Comparison of ENCODE assay signal across 9 mouse cellular contexts in genomic region chr16:21769667-21770066, GRCm38 (mm10). TPM values are rescaled to one million over a fixed set of nuclear protein-coding genes. Genes with fewer than 3 reads are reported as not detected.
DNase-seq lines count a peak whose midpoint lies in the region; ATAC-seq and TF ChIP-seq lines count a peak whose summit lies in the region.
"Had no signal": no experiment of that assay in that cellular context is flagged by ENCODE, and none has a peak within 500 bp of the region (broad histone marks: within the 10 kb centered on the region; RNA-seq: fewer than 3 reads in every experiment).

No protein-coding gene starts in this region.

- TF ChIP-seq RAD21 in MEL (IDR thresholded peaks at IDR 0.05; ENCODE audit: low read depth, low read length), result peak; percentile 60

- ATAC-seq in CD4-positive, CD25-positive, alpha-beta regulatory T cell, adult 4 months, result no peak
- no peak for ATAC-seq in kidney, embryonic 14.5 days (ENCODE audit: low FRiP score, low TSS enrichment)

- H3K36me3 ChIP-seq in kidney, adult 2 months (ENCODE audit: control insufficient read depth, insufficient read depth, low read length), result peaks cover 7% of the 10 kb centered on the region
- H3K36me3 ChIP-seq in kidney, embryonic 14.5 days (ENCODE audit: control insufficient read depth, insufficient read depth, low read length), result no peaks in the 10 kb centered on the region
- no peaks in the 10 kb centered on the region for H3K36me3 ChIP-seq in MEL (ENCODE audit: control insufficient read depth in 1 of 2, insufficient read depth in 2 of 2, low read length in 2 of 2)
- H3K36me3 ChIP-seq: heart, embryonic 15.5 days had no signal

- DNase-seq in CD4-positive, CD25-positive, alpha-beta regulatory T cell, adult 2 months (ENCODE audit: low read depth, low spot score), result peak; percentile 43
- DNase-seq in kidney, adult 2 months, result peak; percentile 57
- peak; percentile 12 for DNase-seq in MEL (ENCODE audit: low read depth, low spot score)
- peak; percentile 37 for DNase-seq in lung, postnatal 25 days (ENCODE audit: low spot score)
- DNase-seq in spleen, postnatal 10 days (ENCODE audit: low spot score in 2 of 2), result no peak
- no peak for DNase-seq in layer of hippocampus, adult 8-10 months (ENCODE audit: low spot score in 2 of 2)

- no peak overlapping the region for H3K4me2 ChIP-seq in kidney, embryonic 14.5 days (replicated peaks; ENCODE audit: low read depth, low read length)
- H3K4me2 ChIP-seq: heart, embryonic 15.5 days had no signal

- no peaks in the 10 kb centered on the region for H3K27me3 ChIP-seq in kidney, adult 2 months (replicated peaks; ENCODE audit: control insufficient read depth, insufficient read depth, low read length)
- no peaks in the 10 kb centered on the region for H3K27me3 ChIP-seq in kidney, embryonic 14.5 days (ENCODE audit: control insufficient read depth, insufficient read depth, low read length)
- H3K27me3 ChIP-seq in MEL (ENCODE audit: control insufficient read depth in 1 of 2, insufficient read depth in 2 of 2, low read length in 2 of 2), result no peaks in the 10 kb centered on the region
- H3K27me3 ChIP-seq: heart, embryonic 15.5 days had no signal

- no peak for TF ChIP-seq POLR2A in kidney, adult 2 months (IDR thresholded peaks at IDR 0.05; ENCODE audit: low read depth, low read length)
- no peak for TF ChIP-seq POLR2A in MEL (IDR thresholded peaks at IDR 0.05; ENCODE audit: control insufficient read depth in 1 of 2, insufficient read depth in 1 of 2, low read depth in 1 of 2, low read length in 2 of 2, poor library complexity in 1 of 2)

- no peak for TF ChIP-seq EP300 in MEL (IDR thresholded peaks at IDR 0.05; ENCODE audit: low read depth in 1 of 2, low read length in 2 of 2)

- no peaks in the 10 kb centered on the region for H3K9me3 ChIP-seq in kidney, embryonic 14.5 days (ENCODE audit: control insufficient read depth, low read length)
- H3K9me3 ChIP-seq in MEL (replicated peaks; ENCODE audit: insufficient read depth, low read length), result no peaks in the 10 kb centered on the region
- H3K9me3 ChIP-seq: heart, embryonic 15.5 days had no signal

- no peak overlapping the region for H3K4me3 ChIP-seq in kidney, adult 2 months (ENCODE audit: insufficient read depth, low read depth, low read length)
- H3K4me3 ChIP-seq in kidney, embryonic 14.5 days (ENCODE audit: low read length), result no peak overlapping the region
- H3K4me3 ChIP-seq in MEL (ENCODE audit: control insufficient read depth in 1 of 2, insufficient read depth in 1 of 2, low read depth in 2 of 2, low read length in 2 of 2), result no peak overlapping the region
- H3K4me3 ChIP-seq: heart, embryonic 15.5 days had no signal

- no peak overlapping the region for H3K9ac ChIP-seq in kidney, embryonic 14.5 days (ENCODE audit: low read depth, low read length)
- no peak overlapping the region for H3K9ac ChIP-seq in MEL (ENCODE audit: control insufficient read depth, low read depth, low read length, poor library complexity, severe bottlenecking)
- H3K9ac ChIP-seq: heart, embryonic 15.5 days had no signal

- no peaks in the 10 kb centered on the region for H3K4me1 ChIP-seq in kidney, adult 2 months (ENCODE audit: control insufficient read depth, insufficient read depth, low read length)
- no peaks in the 10 kb centered on the region for H3K4me1 ChIP-seq in kidney, embryonic 14.5 days (ENCODE audit: control insufficient read depth, insufficient read depth, low read length)
- no peaks in the 10 kb centered on the region for H3K4me1 ChIP-seq in MEL (ENCODE audit: control insufficient read depth in 1 of 2, insufficient read depth in 2 of 2, low read length in 2 of 2)
- H3K4me1 ChIP-seq: heart, embryonic 15.5 days had no signal

- 73% methylated on average over 5 of the region's 5 CpGs for WGBS in kidney, adult 2 months
- 67% methylated on average over 5 of the region's 5 CpGs for WGBS in kidney, embryonic 14.5 days

- no peaks in the 10 kb centered on the region for H3K79me2 ChIP-seq in MEL (ENCODE audit: control insufficient read depth, insufficient read depth, low read length, poor library complexity)

- no peak overlapping the region for H3K27ac ChIP-seq in kidney, adult 2 months (ENCODE audit: insufficient read depth, low read depth, low read length)
- no peak overlapping the region for H3K27ac ChIP-seq in kidney, embryonic 14.5 days (ENCODE audit: low read depth, low read length)
- no peak overlapping the region for H3K27ac ChIP-seq in MEL (ENCODE audit: control insufficient read depth, low read depth, low read length)
- H3K27ac ChIP-seq: heart, embryonic 15.5 days had no signal

- TF ChIP-seq CTCF in kidney, adult 2 months (conservative IDR thresholded peaks at IDR 0.05; ENCODE audit: insufficient read depth, insufficient read length, low read depth, low read length), result peak; percentile 61
- TF ChIP-seq CTCF in MEL (IDR thresholded peaks at IDR 0.05 in 2 of 3, conservative IDR thresholded peaks at IDR 0.05 in 1 of 3; ENCODE audit: control insufficient read depth in 1 of 3, insufficient read depth in 1 of 3, low read depth in 2 of 3, low read length in 3 of 3, poor library complexity in 1 of 3, severe bottlenecking in 1 of 3), result peak in 2 of 3 experiments; percentile 13 to 46; a peak in 2 of 6 replicates

TF ChIP-seq in MEL, 35 proteins besides CTCF, POLR2A, EP300 and RAD21:
- TF ChIP-seq SMC3 (IDR thresholded peaks at IDR 0.05; ENCODE audit: low read depth, low read length), result peak; percentile 40
- TF ChIP-seq ZNF384 (IDR thresholded peaks at IDR 0.05; ENCODE audit: low read depth, low read length), result peak; percentile 7; the same call in 1 of the 2 replicates
- TF ChIP-seq USF1 (IDR thresholded peaks at IDR 0.05; ENCODE audit: low read depth, low read length), result no peak

RNA-seq across cellular contexts. Expression of gene Ehhadh, which starts 17.9 kb away (rescaled TPM):
- polyA plus RNA-seq in CD4-positive, CD25-positive, alpha-beta regulatory T cell, adult 4 months (2017; shearing (Covaris generic)), result 1 to 10 TPM; 7.5 to 8.7 TPM
- 224 and 248 TPM in 2 replicates for polyA plus RNA-seq in kidney, adult 2 months (2012; rRNA removed)
- 1.1 and 1.9 TPM in 2 replicates for polyA plus RNA-seq in kidney, embryonic 14.5 days (2014; fragmentation: Nextera tagmentation; extraction: Ambion mirVana)
- total RNA-seq in MEL (2012; rRNA removed), result 4.3 and 5.3 TPM in 2 replicates
- polyA plus RNA-seq in MEL (2012; ENCODE audit: insufficient read depth in 1 of 2, insufficient read length in 2 of 2, low read depth in 1 of 2, low replicate concordance in 2 of 2, missing spikeins in 1 of 2), result 1 to 10 TPM in 1 of 2 experiments, not detected in 1; 6.6 TPM
- total RNA-seq in layer of hippocampus, adult 8-10 months (2022), result 1 to 10 TPM; 1.7 to 2.5 (median 2.2) TPM

RNA-seq across cellular contexts. Expression of gene Map3k13, which starts 24.5 kb away (rescaled TPM):
- under 1 TPM; 0.44 to 0.51 TPM for polyA plus RNA-seq in CD4-positive, CD25-positive, alpha-beta regulatory T cell, adult 4 months (2017; shearing (Covaris generic))
- 4.6 and 4.8 TPM in 2 replicates for polyA plus RNA-seq in kidney, adult 2 months (2012; rRNA removed)
- 0.60 and 1.2 TPM in 2 replicates for polyA plus RNA-seq in kidney, embryonic 14.5 days (2014; fragmentation: Nextera tagmentation; extraction: Ambion mirVana)
- total RNA-seq in MEL (2012; rRNA removed), result 0.20 and 0.23 TPM in 2 replicates
- under 1 TPM in 1 of 2 experiments, not detected in 1; 0.82 TPM for polyA plus RNA-seq in MEL (2012; ENCODE audit: insufficient read depth in 1 of 2, insufficient read length in 2 of 2, low read depth in 1 of 2, low replicate concordance in 2 of 2, missing spikeins in 1 of 2)
- total RNA-seq in layer of hippocampus, adult 8-10 months (2022), result 10 to 100 TPM; 11.4 to 17.8 (median 15.0) TPM

Comparison
In these comparisons a context has a peak if more than half of its experiments do, and no peak if none do; other contexts are left out.
1. RNA of gene Ehhadh, which starts 17.9 kb away (polyA plus RNA-seq): 224 to 248 TPM in kidney, adult 2 months; 7.5 to 8.7 TPM in CD4-positive, CD25-positive, alpha-beta regulatory T cell, adult 4 months, 6.6 TPM in MEL and 1.1 to 1.9 TPM in kidney, embryonic 14.5 days; every median in the first group is over 10 times any median in the second.
2. DNase-seq: peak in CD4-positive, CD25-positive, alpha-beta regulatory T cell, adult 2 months (single experiment), kidney, adult 2 months (single experiment), MEL (single experiment) and lung, postnatal 25 days (single experiment); none in spleen, postnatal 10 days (0 of 2) and layer of hippocampus, adult 8-10 months (0 of 2).